Mouse (Mus musculus) thymus, adult 2 months (tissue): ENCODE measurements around the gene Bckdk. TPM values are rescaled to one million over a fixed set of nuclear protein-coding genes. Genes with fewer than 3 reads are reported as not detected.

ENCODE experiments used
- DNase-seq: peaks from one replicate; pipeline ENCODE4 v3.0.0; 2021
- H3K27ac ChIP-seq: fragments of 200-500 bp; 2 replicates; pipeline ENCODE4 v1.5.1; 2012; ENCODE audit warnings: low read length, control low read depth; ENCODE audit not compliant: control insufficient read depth, insufficient read depth
- H3K27me3 ChIP-seq: fragments of 200-500 bp; 2 replicates; pipeline ENCODE4 v1.6.1; 2012; ENCODE audit warnings: mild to moderate bottlenecking, low read length, moderate library complexity, mixed read lengths; ENCODE audit not compliant: control insufficient read depth, insufficient read depth
- H3K36me3 ChIP-seq: fragments of 200-500 bp; 2 replicates; pipeline ENCODE4 v1.6.1; 2012; ENCODE audit warnings: mild to moderate bottlenecking, low read length, moderate library complexity; ENCODE audit not compliant: control insufficient read depth, insufficient read depth
- H3K4me1 ChIP-seq: fragments of 200-500 bp; replicated peaks from 2 replicates; pipeline ENCODE4 v1.6.1; 2012; ENCODE audit warnings: low read length; ENCODE audit not compliant: control insufficient read depth, insufficient read depth
- H3K4me3 ChIP-seq: fragments of 200-500 bp; 2 replicates; pipeline ENCODE4 v1.5.1; 2012; ENCODE audit warnings: mild to moderate bottlenecking, low read length, control low read depth, moderate library complexity; ENCODE audit not compliant: control insufficient read depth, insufficient read depth
- CTCF ChIP-seq: fragments of 200-500 bp; IDR thresholded peaks from 2 replicates; pipeline ENCODE4 v1.5.1; 2012; ENCODE audit warnings: mild to moderate bottlenecking, control low read depth, low read length, moderate library complexity, borderline replicate concordance; ENCODE audit not compliant: control insufficient read depth, poor library complexity, insufficient read depth; ENCODE audit errors: extremely low read depth
- POLR2A ChIP-seq: fragments of 200-500 bp; IDR thresholded peaks from 2 replicates; pipeline ENCODE4 v1.6.1; 2012; ENCODE audit warnings: mild to moderate bottlenecking, low read length, control low read depth, moderate library complexity; ENCODE audit not compliant: control insufficient read depth, poor library complexity, insufficient read depth; ENCODE audit errors: extremely low read depth
- WGBS: fragments of 180-500 bp; shearing (Covaris S2); methylation state at CpG from one replicate; pipeline ENCODE4 v1.1.7; 2018; 5-methylcytosine and 5-hydroxymethylcytosine counted together
- polyA plus RNA-seq: library from polyadenylated mRNA; depleted of rRNA; stranded (reverse); fragments of >200 nt; gene quantifications from 2 replicates; pipeline ENCODE4 v1.2.3, GENCODE M21; 2012

The Bckdk gene
- polyA plus RNA-seq, 1 experiment: 94.9 TPM

DNA sequence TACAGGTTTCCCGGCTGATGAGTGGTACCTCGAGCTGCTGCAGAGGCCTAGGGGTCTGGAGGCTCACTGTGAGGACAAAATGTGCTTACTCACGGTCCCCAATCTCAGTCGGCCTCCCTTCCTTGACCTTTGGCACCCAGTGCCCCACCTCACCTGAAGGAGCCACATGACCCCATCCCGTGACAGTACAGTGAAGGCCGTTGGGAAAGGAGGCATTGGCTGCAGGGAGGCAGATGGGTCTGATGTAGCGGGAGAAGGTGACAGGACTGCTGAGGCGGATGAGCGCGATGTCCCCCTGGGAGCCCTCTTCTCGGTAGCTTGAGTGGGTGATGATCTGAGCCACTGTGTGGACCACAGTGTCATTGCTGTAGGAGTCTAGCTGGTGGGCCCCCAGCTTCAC, 23.0 kb downstream of the Bckdk start:
- no peaks in the 10 kb centered on the region for H3K27me3 ChIP-seq
- H3K27ac ChIP-seq: no peak overlapping the region
- peaks cover 7% of the 10 kb centered on the region; the same call in 1 of the 2 replicates for H3K4me1 ChIP-seq
- peaks cover 18% of the 10 kb centered on the region for H3K36me3 ChIP-seq
- TF ChIP-seq CTCF (no peak), POLR2A (no peak)
- DNase-seq: no peak
- H3K4me3 ChIP-seq: no peak overlapping the region
- 97% methylated on average over 11 of the region's 11 CpGs for WGBS

DNA sequence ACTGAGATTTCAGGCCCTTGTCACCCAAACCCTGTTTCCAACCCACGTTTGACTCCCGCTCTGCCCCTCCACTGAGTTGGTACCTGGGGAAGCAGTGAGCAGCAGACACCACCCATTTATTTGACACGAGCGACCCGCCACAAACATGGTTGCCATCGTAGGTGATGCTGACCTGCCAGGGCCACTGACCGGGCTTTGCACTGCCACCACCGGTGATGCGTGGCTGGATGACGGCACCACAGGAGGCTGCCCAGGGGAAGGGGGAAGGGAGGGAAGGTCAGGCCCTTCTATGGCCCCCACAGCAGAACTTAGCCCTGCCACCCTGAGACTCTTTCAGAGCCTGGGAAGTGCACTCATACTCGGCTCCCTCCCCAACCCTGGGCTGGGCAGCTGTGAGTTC, 23.8 kb downstream of the Bckdk start:
- H3K27ac ChIP-seq: no peak overlapping the region
- 95% methylated on average over 11 of the region's 11 CpGs for WGBS

DNA sequence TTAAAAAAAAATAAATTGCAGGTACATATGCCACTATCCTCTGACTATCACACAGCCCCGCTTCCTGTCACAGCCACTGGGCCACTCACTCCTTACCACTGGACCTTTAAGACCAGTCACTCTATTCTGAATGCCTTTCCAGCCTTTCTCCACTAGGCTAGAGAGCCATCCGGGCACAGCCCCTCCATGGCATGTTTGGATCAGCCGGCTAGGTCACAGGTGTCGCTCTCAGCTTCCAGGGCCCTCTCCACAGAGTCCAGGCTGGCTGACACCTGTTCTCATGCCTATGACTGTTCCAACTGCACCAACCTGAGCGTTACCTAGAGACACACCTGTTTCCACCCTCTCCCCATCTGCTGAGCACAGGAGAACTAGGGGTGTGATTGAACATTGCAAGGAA, 24.7 kb downstream of the Bckdk start:
- no peaks in the 10 kb centered on the region for H3K27me3 ChIP-seq
- 89% methylated on average over 5 of the region's 5 CpGs for WGBS
- DNase-seq: no peak

More for the DNA sequence above, 23.8 kb downstream of the Bckdk start:
- Histone ChIP-seq H3K36me3 (peaks cover 18% of the 10 kb centered on the region), H3K27me3 (no peaks in the 10 kb centered on the region), H3K4me3 (no peak overlapping the region), H3K4me1 (peaks cover 4% of the 10 kb centered on the region; the same call in 1 of the 2 replicates)
- no peak for TF ChIP-seq POLR2A
- no peak for TF ChIP-seq CTCF
- DNase-seq: no peak

DNA sequence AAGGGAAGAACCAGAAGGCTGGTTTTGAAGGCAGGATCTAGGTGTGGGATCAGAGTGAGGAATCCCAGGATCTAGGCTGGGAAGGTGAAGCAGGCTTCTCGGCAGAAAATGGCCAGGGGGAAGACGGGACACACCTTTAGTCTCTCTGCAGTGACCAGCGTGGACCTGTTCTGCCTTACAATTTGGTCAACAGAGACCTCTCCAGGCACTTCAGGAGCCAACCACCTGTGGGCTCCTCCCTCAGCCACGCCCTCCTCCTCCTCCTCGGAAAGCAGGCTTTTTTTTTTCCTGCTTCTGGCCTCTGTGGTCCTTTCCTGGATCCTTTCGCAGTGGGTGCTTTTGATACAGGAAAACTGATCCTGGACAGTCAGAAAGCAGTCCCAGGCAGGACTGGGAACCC, 26.0 kb downstream of the Bckdk start, which contains the start of gene Prss8:
Gene Prss8, minus strand, starts transcription at position 182 of the 400 bp plus-strand sequence.
- H3K27ac ChIP-seq: no peak within 1 kb of the TSS
- no peak for TF ChIP-seq POLR2A
- no peak for TF ChIP-seq CTCF
- 83% methylated on average over 6 of the region's 6 CpGs for WGBS
- H3K4me1 ChIP-seq: peaks cover 7% of the 10 kb centered on the region; the same call in 1 of the 2 replicates
- DNase-seq: no peak
- no peak within 1 kb of the TSS for H3K4me3 ChIP-seq
- H3K36me3 ChIP-seq: peaks cover 14% of the 10 kb centered on the region
- H3K27me3 ChIP-seq: no peaks in the 10 kb centered on the region

More for the DNA sequence above, 24.7 kb downstream of the Bckdk start:
- Histone ChIP-seq H3K27ac (no peak overlapping the region), H3K4me3 (no peak overlapping the region), H3K4me1 (peaks cover 4% of the 10 kb centered on the region; the same call in 1 of the 2 replicates), H3K36me3 (peaks cover 18% of the 10 kb centered on the region)
- TF ChIP-seq CTCF (no peak), POLR2A (no peak)

DNA sequence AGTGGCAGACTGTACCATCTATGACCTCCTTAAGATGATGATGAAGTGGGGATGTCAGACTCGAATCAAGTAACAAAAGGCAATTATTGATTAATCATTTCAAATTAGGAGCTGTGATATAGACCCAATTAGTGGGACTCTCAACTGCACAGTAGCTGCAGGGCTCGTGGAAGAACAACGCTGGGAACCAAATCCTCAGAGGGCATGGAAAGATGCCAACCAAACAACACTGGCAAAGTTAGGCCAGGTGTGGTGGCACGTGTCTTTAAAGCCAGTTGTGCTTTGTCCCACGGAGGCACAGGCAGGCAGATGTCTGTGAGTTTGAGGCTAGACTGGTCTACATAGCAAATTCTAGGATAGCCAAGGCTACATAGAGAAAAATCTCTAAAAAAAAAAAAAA, 26.8 kb downstream of the Bckdk start:
- Histone ChIP-seq H3K27me3 (no peaks in the 10 kb centered on the region), H3K4me3 (no peak overlapping the region), H3K36me3 (peaks cover 8% of the 10 kb centered on the region; the same call in 1 of the 2 replicates), H3K4me1 (peaks cover 7% of the 10 kb centered on the region; the same call in 1 of the 2 replicates), H3K27ac (no peak overlapping the region)
- TF ChIP-seq POLR2A (no peak), CTCF (no peak)
- WGBS: 75% methylated on average over 5 of the region's 5 CpGs
- no peak for DNase-seq

DNA sequence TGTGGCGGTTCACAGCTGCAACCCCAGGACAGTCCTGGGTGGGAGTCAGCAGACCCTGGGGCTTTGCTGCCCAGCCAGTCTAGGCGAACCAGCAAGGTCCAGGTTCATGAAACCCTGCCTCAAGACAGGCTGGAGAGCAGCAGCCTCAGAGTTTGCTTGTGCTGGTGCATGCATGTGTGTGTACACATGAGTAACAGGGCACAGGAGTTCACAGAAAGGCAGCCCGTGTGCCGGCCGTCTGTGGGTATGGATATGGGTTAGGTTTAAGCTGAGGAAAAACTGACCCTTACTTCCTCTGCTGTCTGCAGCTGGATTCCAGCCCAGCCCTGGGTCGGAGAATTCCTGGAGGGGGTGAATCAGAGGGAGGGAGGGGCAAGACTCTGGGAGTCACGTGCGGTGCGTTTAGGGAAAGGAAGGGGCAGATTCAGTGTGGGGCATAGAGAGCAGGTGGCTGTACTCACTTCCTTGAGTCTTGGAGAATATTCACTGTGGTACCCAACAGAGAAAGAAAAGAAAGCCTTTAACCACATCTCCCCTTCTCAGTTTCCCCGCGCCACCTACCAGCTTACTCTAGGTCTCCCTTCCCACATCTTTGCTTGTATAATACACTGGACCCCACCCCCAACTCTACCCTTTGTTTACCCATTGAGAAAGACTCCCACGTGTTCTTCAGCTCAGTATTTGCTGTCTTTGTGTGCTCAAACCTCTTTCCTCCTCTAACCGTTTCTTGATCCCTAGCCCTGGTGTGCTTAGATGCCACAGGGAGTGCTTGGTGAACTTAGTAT, 27.7 kb downstream of the Bckdk start:
- 0 out of 2 replicates have a peak, but pooled peaks cover under 1% of the 10 kb centered on the region for H3K36me3 ChIP-seq
- no peak for DNase-seq
- no peak overlapping the region for H3K27ac ChIP-seq
- TF ChIP-seq POLR2A: no peak
- TF ChIP-seq CTCF: no peak
- 60% methylated on average over 13 of the region's 13 CpGs for WGBS
- H3K4me3 ChIP-seq: no peak overlapping the region
- no peaks in the 10 kb centered on the region for H3K27me3 ChIP-seq
- peaks cover 14% of the 10 kb centered on the region for H3K4me1 ChIP-seq

DNA sequence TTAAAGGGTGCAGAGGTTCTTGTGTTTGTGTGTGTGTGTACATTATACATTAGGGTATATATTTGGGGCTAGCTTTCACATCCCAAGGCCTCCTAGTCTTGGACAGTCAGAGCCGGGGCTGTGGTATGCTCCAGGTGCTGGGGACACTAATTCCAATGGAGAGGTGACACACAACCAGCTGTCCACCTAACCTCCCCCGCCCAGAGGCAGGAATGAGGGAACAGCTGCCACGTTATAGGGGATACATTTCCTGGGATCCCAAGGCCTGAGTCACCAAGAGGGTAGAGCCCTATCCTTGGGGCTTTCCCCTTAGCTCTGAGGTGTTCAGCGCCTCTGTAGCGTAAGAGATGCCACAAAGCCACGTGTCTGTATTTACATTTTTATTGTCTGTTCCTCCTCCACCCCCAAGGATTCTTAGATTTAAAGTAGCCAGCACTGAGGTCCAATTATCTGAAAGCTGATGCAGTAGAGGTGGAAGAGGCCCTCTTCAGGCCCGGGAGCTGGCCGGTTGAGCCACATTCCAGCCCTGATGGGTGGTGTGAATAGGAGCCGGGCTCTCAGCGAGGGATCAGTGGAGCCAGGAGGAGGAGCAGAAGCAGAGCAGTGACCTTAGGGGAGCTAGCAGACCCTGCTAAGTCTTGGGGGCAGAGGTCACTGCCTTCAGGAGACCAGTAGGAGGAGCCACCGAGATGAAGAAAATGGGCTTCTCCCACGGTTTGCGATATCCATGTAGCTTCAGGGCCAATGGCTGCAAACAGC, 28.6 kb downstream of the Bckdk start:
- no peak for TF ChIP-seq POLR2A
- no peak overlapping the region for H3K4me3 ChIP-seq
- no peak for DNase-seq
- peaks cover 14% of the 10 kb centered on the region for H3K4me1 ChIP-seq
- H3K27ac ChIP-seq: no peak overlapping the region
- no peaks in the 10 kb centered on the region for H3K27me3 ChIP-seq
- WGBS: 83% methylated on average over 13 of the region's 13 CpGs
- H3K36me3 ChIP-seq: no peaks in the 10 kb centered on the region
